Mouse (Mus musculus) c-Kit-positive CD71-negative TER-119-negative erythroid progenitor cells, embryonic 14.5 days (primary cell): ENCODE results near the gene Hat1.

ENCODE experiments used
- DNase-seq: peaks from one replicate; pipeline ENCODE4 v3.0.0-alpha.2; 2013; ENCODE audit warnings: low read depth

Hat1 gene

DNA sequence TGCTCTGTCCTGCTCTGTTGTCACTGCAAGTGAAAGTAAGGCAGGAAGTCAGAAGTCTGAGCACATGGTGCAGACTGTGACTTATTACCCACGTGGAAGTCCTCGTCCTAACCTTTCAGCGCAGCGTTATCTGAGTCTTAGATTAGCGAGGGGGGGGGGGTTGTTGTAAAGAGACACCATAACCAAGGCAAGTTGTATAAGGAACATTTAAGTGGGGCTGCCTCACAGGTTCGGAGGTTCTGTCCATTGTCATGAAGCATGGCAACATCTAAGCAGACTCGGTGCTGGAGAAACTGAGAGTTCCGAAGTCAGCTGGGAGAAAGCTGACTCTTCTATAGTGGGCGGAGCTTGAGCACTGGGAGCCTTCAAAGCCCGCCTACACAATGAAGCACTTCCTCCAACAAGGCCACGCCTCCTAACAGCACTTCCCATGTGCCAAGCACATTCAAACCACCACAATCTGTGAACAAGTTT is 12.3 kb upstream of the Hat1 start:
- DNase-seq = no peak

DNA sequence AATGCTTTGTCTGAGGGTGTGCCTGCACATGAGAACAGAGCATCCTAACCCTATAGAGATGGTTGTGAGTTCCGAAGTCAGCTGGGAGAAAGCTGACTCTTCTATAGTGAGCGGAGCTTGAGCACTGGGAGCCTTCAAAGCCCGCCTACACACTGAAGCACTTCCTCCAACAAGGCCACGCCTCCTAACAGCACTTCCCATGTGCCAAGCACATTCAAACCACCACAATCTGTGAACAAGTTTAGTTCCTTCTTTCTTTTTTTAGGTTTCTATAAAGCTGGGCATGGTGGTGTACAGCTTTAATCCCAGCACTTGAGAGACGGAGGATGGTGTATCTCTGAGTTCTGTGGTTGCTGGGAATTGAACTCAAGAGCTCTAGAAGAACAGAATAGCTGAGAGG is 11.3 kb upstream of the Hat1 start:
- no peak for DNase-seq

DNA sequence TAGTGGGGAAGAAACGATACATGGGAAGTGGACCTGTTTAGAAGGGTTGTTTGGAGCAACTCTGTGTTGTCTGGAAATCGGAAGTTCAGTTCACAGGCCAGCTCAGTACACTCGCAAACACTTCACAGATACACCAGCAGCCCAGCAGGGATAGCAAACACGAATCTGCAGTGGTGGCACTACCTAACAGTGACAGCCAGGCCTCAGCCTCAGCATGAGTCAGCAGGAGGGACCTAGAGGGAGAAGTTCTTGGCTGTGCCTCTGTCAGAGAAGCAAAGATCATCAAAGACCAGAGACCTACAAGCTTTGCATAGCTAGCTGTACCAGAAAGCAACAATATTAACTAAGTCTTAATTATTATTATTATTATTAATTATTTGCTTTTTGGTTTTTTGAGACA is 6.8 kb upstream of the Hat1 start:
- DNase-seq = no peak

DNA sequence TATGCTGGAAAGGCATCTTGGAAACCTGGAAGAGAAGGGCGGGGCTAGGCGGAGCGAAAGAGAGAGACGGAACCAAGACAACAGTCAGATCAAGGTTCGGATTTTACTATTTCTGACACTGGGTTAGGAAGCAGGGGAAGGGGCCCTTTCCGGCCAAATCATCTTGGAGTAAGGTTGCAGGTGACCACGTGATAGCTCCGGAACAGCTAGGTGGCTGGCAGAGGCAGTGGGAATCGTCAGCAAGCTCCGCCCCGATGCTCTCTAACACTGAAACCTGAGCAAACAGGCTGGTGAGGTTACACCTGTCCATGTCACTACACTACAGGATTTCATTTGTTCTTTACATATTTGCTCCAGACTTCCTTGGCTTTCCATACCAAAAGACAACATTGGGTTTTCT is 4.9 kb upstream of the Hat1 start:
- no peak for DNase-seq

DNA sequence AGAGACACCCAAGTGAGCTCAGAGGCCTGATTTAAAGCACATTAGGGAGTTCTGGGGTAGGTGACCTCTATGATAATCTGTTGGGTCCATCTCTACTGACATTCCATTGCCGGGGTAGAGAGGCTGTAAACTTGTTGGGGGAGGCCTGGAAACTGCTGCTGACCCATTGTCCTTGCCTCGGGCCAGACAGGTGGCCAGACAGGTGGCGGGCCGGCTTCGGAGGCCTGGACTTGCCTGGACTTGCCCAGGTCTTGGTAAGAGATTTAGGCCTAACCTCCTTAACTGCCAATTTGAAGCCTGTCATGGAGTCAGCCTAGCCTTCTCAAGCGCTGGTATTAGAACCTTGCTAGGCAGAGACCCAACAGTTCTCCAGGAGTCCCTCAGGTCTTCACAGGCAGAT is 992 bp upstream of the Hat1 start:
- DNase-seq = no peak

DNA sequence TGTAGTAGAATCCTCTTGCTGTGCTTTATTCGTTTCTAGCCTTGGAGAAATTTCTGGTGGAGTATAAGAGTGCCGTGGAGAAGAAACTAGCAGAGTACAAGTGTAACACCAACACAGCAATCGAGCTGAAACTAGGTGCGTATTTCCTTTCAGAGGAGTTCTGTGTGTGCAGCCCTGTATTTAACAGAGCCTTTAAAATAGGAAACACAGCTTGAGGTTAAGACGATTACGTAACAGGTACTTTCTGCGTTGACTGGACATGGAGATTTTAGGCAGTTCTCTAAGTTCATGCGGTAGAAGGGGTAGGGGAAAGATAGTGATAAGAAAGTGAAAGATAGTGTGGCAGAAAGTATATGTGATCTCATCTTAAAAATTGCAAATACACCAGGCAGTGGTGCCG is 1.1 kb downstream of the Hat1 start:
- no peak for DNase-seq

DNA sequence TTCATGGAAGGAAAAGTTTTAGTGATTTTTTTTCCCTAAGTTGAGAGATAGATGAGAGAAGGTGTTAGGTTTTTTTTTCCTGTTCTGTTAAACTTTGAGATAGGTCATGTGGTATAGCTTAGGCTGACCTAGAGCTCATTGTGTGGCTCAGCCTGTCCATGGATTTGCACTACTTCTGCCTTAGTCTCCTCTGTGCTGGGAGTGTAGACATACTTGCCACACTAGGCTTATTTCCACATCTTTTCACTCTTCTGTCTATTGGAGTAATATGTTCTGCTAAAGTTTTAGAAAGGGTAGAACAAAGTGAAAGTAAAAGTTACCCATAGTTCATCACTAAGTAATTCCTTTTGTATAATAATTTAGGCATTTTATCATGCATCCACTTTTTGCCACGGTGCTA is 16.9 kb downstream of the Hat1 start:
- DNase-seq = no peak

DNA sequence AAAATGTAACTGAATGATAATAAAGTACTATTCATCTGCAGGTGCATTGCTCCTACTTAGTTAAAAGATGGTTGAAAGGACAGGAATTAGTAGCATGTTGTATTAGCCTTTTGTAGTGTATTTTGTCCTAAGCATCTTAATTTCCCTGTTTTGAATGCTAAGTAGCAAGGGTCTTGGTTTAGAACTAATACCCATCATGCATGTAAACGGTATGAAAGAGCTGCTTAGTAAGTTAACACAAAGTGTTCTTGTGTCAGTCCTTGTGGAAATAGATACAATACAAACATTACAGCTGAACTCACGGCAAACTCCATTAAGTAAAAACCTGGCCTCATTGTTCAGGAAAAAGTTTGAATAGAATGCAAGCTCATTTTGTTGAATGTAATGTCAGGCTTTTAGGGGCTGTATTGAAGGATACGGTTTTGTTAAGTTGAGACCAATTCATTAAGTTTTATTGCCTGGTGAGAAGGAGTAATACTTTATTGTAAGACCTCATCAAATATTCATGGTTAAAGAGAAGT is 30.1 kb downstream of the Hat1 start:
- DNase-seq = no peak

DNA sequence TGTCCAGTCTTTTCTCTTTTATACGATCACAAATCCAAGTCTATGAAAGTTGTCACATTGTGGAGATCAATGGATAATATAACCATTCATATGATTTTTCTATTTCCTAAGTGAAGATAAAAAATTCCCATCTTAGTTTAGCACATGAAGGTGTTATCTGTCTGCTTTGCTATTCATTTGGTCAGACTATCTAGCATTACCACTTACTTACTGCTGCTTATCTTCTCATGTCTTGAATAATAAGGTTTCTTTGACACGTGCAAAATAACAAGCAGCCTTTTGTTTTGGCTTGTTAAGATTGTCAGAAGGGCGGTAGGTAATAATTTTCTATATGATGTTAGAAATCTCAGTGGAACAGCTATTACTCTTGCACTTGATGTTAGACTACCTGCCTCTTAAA is 30.6 kb downstream of the Hat1 start:
- DNase-seq = no peak

DNA sequence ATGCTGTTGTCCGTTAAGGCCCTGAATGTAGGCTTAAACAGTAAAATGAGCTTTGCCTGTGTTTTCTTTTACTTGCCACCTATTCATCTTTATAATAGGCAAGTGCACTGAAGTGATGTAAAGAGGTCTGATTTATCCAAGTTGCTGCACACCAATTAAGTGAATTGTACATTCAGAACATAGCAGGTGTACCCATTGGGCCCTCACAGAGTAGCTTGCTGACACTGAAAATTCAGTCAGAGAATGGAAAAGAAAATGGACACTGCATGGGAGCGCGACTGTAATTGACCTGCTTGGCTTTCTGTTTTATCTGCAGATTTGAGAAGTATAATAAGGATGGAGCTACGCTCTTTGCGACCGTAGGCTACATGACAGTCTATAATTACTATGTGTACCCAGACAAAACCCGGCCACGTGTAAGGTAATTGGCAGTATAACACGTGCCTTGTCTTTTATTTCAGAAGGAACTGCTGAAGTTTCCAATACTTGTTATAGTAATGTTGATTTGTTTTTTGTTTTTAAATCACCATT is 32.2 kb downstream of the Hat1 start:
- no peak for DNase-seq

DNA sequence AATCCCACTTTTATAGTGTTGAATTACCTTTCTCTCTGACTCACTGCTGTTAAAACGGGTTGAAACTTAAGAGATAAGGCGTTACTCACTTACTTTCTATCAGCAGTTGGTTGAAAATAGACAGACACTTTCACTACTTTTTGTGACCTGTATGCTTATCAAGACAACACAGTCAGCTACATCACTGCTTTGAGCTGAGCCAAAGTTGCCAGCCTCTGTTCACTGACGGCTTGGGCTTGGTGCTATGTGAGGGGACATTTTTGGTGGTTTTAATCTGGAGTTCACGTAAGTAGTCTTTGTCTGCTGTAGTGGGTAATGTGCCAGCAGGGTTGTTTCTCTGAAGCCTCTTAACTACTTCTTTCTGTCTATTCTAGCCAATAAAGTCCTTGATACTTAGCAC is 35.8 kb downstream of the Hat1 start:
- peak; percentile 17 for DNase-seq

DNA sequence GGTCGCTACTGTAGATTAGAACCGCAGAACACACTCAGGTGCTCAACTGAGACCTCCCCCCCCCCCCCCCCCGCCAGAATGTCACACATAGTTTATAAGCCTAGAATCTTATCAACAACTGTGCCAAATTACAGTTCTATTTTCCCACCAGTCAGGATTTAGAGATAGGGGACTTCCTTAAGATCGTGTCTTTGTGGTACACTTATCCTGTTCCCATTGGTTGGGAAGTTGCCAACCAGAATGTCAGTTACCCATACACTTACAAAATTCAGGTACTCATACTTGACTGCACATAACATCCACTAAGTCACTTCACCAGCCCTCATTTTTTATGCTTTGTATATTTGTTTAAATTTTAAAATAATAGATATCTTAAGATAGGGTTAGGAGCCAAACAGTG is 46.7 kb downstream of the Hat1 start:
- no peak for DNase-seq

DNA sequence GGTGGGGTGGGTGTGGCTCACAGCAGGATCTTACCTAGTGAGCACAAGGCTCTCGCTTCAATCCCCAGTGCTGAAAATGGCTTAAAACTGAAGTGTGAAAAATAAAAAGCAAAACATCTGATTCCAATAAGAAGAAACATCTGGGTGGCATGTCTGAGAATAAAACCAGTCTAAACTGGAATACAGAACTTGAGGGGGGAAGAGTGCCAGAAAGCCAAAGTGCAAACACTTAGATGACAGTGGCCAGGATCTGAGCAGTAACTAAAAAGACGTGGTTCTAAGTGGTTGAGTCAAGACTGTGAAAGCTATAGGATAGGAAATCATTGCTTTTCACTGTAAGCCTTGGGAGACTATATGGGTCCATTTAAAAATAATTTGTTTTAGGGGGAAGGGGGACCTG is 54.6 kb downstream of the Hat1 start:
- DNase-seq = no peak

DNA sequence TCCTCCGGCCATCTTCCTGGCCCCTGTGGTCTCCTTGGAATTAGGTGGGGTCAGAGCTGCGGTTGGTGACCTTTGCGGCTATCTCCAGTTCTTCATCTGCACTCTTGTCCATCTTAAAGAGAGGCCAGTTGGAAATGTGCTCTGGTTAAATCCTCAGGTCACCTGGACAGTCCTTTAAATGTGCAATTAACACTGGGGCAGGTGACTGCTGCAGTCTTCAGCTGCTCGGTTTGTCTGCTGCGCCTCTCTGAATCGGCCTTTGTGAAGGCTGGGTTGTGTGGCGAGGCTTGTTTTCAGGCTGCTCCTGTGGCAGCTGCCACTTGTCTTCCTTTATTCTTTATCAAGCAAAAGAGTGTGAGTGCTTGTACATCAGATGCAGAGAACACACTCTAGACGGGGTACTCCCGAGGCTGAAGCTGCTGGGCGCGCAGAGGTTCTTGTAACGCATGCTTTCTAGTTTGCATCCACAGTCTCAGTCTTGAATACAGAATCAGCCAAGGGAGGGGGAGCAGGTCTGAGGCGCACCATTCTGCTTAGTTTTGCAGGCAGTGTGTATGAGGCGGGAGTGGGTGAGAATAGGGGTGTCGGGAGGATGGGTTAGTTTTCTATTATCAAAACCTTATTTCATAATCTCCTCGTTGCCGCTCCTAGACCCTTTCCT is 56.9 kb downstream of the Hat1 start:
- no peak for DNase-seq

DNA sequence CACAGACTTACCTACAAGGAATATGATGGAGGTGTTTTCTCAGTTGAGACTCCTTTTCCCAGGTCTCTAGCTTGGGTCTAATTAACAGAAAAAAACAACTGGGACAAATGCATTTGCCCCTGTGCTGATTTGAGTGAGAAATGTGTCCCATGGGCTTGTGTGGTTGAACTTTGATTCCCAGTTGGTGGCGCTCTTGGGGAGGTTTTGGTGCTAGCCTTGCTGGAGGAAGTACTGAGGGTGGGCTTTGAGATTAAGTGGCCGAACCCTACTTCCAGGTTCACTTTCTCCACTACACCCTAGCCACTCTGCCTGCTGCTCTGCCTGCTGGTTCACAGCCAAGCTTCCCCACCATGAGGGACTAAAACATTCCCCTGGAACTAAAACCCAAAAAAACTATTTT is 60.8 kb downstream of the Hat1 start:
- DNase-seq = no peak

DNA sequence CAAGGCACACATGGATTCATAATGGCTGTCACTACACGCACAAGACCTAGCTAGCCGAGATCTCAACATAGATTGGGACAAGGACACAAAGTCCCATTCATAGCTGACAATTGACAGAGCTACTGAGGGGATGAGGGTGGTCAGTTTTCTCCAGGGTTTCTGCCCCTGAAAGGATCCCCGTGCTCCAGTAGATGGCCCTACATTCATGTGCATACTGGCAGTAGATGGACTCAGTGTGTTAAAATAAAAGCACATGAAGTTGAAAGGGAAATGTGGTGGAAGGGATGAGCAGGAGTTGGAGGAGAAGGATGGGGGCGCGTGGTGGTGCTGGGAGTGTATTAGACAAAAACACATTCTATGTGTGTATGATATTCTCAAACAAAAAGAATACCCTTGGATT is 63.0 kb downstream of the Hat1 start:
- no peak for DNase-seq

DNA sequence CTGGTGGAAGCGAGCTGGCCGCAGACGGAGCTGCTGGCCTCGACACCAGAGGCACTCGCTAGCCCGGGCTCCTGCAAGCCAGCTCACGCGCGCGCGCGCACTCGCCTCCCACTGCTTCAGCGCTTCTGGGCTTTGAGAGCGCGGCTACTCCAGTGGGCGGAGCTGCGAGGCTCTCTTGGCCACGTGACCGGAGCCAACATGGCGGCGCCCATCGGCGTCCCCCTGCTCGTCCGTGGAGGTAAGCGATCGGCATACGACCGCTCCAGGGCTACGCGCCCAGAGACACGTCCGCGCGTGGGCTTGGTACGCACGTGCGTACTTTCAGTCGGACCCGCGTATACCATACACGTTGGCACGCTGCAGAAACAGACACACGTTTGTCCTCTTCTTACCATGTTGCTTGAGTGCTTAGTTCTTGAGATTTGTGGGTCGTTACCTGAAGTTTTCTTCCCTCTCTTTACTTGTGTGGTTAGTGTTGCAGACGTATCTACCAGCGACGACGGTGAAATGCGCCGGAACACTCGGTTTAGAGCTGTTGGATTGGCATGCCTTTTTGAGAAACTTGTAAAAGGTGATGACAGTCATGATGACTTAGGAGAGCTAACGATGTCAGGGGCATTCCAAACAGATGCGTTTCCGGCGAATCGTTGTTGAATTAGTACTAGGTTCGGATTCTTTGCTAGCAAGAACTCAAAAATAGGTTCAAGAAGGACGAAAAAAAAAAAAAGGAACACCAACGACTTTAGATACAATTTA is 64.6 kb downstream of the Hat1 start, which contains the start of gene Metap1d:
Gene Metap1d, plus strand, starts transcription at position 116 of the 756 bp plus-strand sequence.
- peak; percentile 86 for DNase-seq

DNA sequence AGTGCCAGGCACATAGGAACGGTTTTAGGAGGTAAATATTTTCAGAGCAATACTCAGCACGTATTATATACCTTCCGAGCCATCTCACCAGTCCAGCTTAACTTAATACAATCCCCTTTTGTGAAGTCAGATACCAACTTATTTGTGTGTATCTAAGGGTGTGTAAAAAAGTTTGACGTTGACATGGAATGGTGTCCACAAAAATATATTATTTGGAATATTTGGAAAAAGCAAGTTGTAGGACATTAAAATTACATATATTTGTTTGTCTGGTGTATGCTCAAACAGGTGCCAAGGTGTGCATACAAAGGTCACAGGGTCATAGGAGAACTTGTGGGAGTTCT is 65.1 kb downstream of the Hat1 start:
- DNase-seq = no peak

DNA sequence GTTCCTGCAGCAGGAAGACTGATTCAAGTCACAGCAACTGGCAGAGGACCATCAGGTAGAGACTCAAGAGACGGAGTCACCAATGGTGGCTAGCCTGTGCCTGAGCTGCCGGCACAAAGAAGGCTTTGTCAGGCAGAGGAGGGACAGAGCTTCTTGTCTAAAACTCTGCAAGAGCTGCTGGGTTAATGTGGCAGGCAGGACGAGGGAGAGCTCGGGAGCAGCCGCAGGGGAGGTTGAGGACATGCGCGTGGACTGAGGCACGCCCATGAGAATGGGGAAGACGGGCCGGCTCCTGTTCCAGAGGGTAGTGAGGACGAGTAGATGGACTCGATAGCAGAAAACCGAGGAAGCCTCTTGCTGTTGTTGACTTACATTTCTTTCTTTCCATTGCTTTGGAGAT is 69.9 kb downstream of the Hat1 start:
- DNase-seq = no peak

DNA sequence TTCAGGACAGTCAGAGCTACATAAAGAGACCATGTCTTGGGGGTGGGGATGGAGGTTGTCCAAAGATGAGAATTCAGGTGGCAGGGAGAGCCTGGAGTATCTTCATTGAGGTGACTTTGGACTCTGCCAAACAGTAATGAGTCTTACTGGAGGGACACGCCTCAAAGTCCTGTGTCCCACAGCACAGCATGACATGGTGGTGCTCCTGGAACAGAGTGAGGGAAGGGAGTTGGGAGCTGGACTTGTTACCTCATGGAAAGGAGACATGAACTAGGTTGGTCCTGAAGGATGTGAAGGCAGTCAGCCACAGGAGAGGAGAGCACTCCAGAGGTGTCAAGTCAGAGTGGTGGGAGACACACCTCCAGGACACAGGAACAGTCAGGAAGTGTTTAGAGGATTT is 70.9 kb downstream of the Hat1 start:
- no peak for DNase-seq

DNA sequence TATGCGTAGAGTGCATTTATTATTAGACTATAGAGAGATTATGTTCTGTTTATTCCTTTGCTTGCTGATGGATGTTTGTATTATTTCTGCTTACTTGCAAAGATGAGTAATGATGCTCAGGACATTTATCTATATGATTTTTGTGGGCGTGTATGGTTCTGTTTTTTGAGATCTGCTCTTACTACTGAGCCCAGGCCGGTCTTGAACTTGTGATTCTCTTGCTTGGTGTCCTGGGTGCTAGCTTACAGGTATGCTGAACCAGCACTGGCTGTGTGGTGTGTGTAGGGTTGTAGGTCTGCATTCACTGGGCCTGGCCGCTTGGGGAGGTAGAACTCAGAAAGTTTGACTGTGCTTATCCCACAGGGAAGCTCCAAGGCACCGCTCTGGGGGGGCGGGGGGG is 72.4 kb downstream of the Hat1 start:
- no peak for DNase-seq

DNA sequence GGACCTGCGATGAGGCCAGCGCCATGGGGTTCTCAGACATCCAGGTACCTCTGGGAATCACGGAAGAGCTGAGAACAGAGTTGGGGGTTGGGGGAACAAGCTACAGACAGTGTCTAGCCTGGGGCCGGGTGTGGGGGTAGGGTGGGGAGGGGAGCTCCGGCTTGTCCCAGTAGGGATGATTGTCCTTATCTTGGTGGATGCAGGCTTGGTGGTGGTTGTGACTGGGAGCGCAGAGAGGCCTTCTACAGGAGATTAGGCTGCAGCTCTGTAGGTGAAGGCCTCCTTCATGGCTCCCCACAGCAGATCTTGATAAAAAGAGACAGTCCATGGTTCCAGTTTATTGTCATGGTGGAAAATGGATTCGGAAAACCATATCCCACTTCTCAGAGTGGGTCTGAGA is 72.8 kb downstream of the Hat1 start:
- peak; percentile 36 for DNase-seq

DNA sequence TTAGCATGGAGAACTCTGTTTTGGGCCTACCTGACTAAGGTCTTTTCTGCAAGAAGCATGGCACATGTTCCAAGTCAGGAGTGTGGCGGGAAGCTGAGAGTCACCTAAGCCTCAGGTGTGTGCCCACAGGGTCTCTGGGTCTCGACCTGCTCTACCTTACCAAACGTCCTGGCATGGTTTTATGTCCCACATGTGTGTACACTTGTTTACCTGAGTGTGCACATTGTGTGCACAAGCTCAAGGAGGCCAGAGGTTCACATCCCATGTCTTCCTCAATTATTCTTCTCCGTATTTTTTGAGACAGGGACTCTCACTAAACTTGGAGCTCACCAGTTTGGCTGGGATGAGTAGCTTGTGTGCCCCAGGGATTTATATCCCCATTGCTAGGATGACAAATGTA is 73.3 kb downstream of the Hat1 start:
- no peak for DNase-seq

DNA sequence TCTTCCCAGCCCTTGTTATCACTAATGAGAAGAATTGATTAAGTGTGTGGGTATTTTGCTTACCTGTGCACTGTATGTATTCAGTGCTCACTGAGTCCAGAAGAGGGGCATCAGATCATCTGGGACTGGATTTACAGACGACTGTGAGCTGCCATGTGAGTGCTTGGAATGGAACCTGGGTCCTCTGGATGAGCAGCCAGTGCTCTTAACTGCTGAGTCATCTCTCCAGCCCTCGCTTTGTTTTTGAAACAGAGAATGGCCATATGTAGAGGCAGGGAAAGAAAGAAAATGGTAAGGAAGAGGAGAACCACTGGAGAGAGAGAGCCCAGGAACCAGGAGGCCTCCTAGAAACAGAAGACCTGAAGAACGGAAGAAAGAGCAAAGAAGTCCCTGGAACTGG is 73.8 kb downstream of the Hat1 start:
- DNase-seq = no peak
